Mouse (Mus musculus): ENCODE measurements around the gene Onecut1. TPM values are rescaled to one million over a fixed set of nuclear protein-coding genes. Genes with fewer than 3 reads are reported as not detected.

Onecut1 gene
- polyA plus RNA-seq, 1 experiment, result 0.06 TPM

- no peak for TF ChIP-seq POLR2A (IDR thresholded peaks at IDR 0.05; ENCODE audit: extremely low read depth, insufficient read depth, low read length)
- TF ChIP-seq CTCF (IDR thresholded peaks at IDR 0.05; ENCODE audit: extremely low read depth, insufficient read depth, low read length), result no peak
- Histone ChIP-seq H3K4me3 (ENCODE audit: insufficient read depth, low read length) (no peak overlapping the region), H3K4me1 (ENCODE audit: control insufficient read depth, insufficient read depth, low read length) (no peaks in the 10 kb centered on the region), H3K27ac (ENCODE audit: insufficient read depth, low read length) (no peak overlapping the region)
These were observed 3.6 kb upstream of the Onecut1 start for GRCm38 (mm10) chr9:74858111-74858510.

GRCm38 (mm10) chr9:74860461-74860860 lies 1.3 kb upstream of the Onecut1 start:
- no peak overlapping the region for H3K4me3 ChIP-seq (ENCODE audit: insufficient read depth, low read length)
- H3K27ac ChIP-seq (ENCODE audit: insufficient read depth, low read length), result no peak overlapping the region
- TF ChIP-seq CTCF (IDR thresholded peaks at IDR 0.05; ENCODE audit: extremely low read depth, insufficient read depth, low read length) (no peak), POLR2A (IDR thresholded peaks at IDR 0.05; ENCODE audit: extremely low read depth, insufficient read depth, low read length) (no peak)
- H3K4me1 ChIP-seq (ENCODE audit: control insufficient read depth, insufficient read depth, low read length), result no peaks in the 10 kb centered on the region

GRCm38 (mm10) chr9:74862096-74862780 lies 517 bp downstream of the Onecut1 start:
- TF ChIP-seq CTCF (IDR thresholded peaks at IDR 0.05; ENCODE audit: extremely low read depth, insufficient read depth, low read length) (no peak), POLR2A (IDR thresholded peaks at IDR 0.05; ENCODE audit: extremely low read depth, insufficient read depth, low read length) (no peak)
- Histone ChIP-seq H3K4me3 (ENCODE audit: insufficient read depth, low read length) (peak overlapping the region; percentile 4; the same call in 1 of the 2 replicates), H3K27ac (ENCODE audit: insufficient read depth, low read length) (no peak overlapping the region), H3K4me1 (ENCODE audit: control insufficient read depth, insufficient read depth, low read length) (no peaks in the 10 kb centered on the region)

DNA sequence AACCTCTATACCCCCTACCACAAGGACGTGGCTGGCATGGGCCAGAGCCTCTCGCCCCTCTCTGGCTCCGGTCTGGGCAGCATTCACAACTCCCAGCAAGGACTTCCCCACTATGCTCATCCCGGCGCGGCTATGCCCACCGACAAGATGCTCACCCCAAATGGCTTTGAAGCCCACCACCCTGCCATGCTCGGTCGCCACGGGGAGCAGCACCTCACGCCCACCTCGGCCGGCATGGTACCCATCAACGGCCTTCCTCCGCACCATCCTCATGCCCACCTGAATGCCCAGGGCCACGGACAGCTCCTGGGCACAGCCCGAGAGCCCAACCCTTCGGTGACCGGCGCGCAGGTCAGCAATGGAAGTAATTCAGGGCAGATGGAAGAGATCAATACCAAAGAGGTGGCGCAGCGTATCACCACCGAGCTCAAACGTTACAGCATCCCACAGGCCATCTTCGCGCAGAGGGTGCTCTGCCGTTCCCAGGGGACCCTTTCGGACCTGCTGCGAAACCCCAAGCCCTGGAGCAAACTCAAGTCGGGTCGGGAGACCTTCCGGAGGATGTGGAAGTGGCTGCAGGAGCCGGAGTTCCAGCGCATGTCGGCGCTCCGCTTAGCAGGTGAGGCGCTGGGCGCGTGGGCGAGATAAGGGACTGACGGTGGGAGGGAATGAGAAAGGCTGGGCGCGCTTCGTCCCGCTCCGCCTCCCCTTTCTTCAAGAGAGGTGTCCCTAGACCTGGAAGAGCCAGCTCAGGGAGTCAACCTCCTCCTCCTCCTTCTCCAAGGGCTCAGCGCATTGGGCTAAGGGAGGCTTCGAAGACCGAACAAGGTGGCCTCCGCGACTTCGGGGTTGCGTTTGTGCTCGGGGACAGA lies 1.3 kb downstream of the Onecut1 start:
- Histone ChIP-seq H3K4me1 (ENCODE audit: control insufficient read depth, insufficient read depth, low read length) (no peaks in the 10 kb centered on the region), H3K4me3 (ENCODE audit: insufficient read depth, low read length) (no peak overlapping the region; the same call in 1 of the 2 replicates), H3K27ac (ENCODE audit: insufficient read depth, low read length) (no peak overlapping the region)
- TF ChIP-seq CTCF (IDR thresholded peaks at IDR 0.05; ENCODE audit: extremely low read depth, insufficient read depth, low read length) (no peak), POLR2A (IDR thresholded peaks at IDR 0.05; ENCODE audit: extremely low read depth, insufficient read depth, low read length) (no peak)

- TF ChIP-seq POLR2A (IDR thresholded peaks at IDR 0.05; ENCODE audit: extremely low read depth, insufficient read depth, low read length) (no peak), CTCF (IDR thresholded peaks at IDR 0.05; ENCODE audit: extremely low read depth, insufficient read depth, low read length) (no peak)
- no peak overlapping the region for H3K27ac ChIP-seq (ENCODE audit: insufficient read depth, low read length)
- H3K4me1 ChIP-seq (ENCODE audit: control insufficient read depth, insufficient read depth, low read length), result no peaks in the 10 kb centered on the region
- H3K4me3 ChIP-seq (ENCODE audit: insufficient read depth, low read length), result no peak overlapping the region
These were observed 2.1 kb downstream of the Onecut1 start for GRCm38 (mm10) chr9:74863655-74864443.

GRCm38 (mm10) chr9:74864471-74864870 lies 2.8 kb downstream of the Onecut1 start:
- Histone ChIP-seq H3K4me3 (ENCODE audit: insufficient read depth, low read length) (no peak overlapping the region), H3K27ac (ENCODE audit: insufficient read depth, low read length) (no peak overlapping the region), H3K4me1 (ENCODE audit: control insufficient read depth, insufficient read depth, low read length) (no peaks in the 10 kb centered on the region)
- TF ChIP-seq POLR2A (IDR thresholded peaks at IDR 0.05; ENCODE audit: extremely low read depth, insufficient read depth, low read length), result no peak
- no peak for TF ChIP-seq CTCF (IDR thresholded peaks at IDR 0.05; ENCODE audit: extremely low read depth, insufficient read depth, low read length)

DNA sequence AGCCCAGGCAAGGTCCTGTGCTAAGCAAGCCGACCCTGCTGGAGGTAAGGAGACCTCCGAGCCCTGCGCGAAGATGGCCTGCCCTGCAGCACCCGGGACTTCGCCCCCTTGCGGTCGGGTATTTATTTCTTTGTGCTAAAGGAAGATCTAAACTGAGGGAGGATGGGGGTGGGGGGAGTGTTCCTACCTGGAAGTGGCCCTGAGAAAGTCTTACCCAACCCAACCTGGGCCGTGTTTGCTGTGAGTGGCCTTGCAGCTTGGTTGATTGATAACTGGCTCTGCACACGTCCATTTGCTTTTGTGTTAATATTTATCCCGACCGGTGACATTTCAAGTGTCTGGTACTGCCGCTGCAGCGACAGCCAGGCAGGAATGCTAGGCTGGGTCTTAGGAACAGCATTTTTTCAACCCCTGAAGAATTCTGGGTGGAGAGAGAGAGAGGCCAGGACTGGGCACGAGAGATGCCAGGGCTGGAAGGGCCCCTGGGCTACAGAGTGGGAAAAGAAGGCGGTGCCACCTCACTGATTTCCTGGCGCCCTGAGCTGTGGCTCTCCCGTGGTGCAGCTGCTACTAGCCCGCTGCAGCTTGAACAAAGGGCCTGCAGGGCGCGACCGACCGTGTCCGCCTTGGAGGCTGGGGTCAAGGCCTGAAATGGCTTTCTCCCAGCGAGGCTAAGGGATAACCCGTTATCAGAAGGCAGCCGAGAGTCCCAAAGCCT lies 5.0 kb downstream of the Onecut1 start:
- TF ChIP-seq CTCF (IDR thresholded peaks at IDR 0.05; ENCODE audit: extremely low read depth, insufficient read depth, low read length) (no peak), POLR2A (IDR thresholded peaks at IDR 0.05; ENCODE audit: extremely low read depth, insufficient read depth, low read length) (no peak)
- Histone ChIP-seq H3K4me3 (ENCODE audit: insufficient read depth, low read length) (no peak overlapping the region), H3K27ac (ENCODE audit: insufficient read depth, low read length) (no peak overlapping the region), H3K4me1 (ENCODE audit: control insufficient read depth, insufficient read depth, low read length) (no peaks in the 10 kb centered on the region)

DNA sequence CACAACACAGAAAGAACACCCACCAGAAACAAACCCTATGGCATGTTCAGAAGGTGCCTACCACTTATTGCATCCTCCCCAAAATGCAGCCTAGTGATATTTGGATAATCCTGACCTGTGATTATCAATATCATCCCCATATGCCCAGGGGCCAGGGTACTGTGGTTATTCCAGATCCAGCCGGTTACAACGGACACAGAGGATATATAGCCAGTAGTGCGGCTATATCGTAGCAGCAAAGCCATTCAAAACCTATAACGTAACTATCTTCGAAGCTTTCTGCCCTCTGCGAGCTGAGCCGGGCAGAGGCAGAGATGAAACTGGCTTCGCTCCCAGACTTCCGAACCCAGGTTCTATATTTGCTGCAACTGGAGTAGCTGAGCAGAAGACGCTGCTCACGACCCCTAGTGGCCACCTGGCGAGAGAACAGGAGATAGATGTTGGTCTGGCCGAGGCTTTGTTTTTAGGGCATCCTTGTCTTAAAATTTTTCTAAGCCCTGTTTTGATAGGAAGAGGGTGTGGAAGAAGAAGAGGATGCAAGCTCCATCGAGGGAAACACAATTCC lies 6.0 kb downstream of the Onecut1 start:
- H3K4me1 ChIP-seq (ENCODE audit: control insufficient read depth, insufficient read depth, low read length), result no peaks in the 10 kb centered on the region
- H3K4me3 ChIP-seq (ENCODE audit: insufficient read depth, low read length), result no peak overlapping the region
- no peak for TF ChIP-seq POLR2A (IDR thresholded peaks at IDR 0.05; ENCODE audit: extremely low read depth, insufficient read depth, low read length)
- TF ChIP-seq CTCF (IDR thresholded peaks at IDR 0.05; ENCODE audit: extremely low read depth, insufficient read depth, low read length), result peak; percentile 55
- H3K27ac ChIP-seq (ENCODE audit: insufficient read depth, low read length), result no peak overlapping the region

All from cortical plate, adult 2 months (tissue).